Mouse (Mus musculus) E14TG2a.4 (cell line): ENCODE measurements at regions not wholly inside any gene's neighbourhood (a gene's known extent, or its start where the extent isn't known, plus 50 kb on each side); places are given as distances from the start of the nearest gene placed in this dataset.

Experiments
- H3K27me3 ChIP-seq: 2 replicates; pipeline ENCODE4 v1.6.1; 2014; ENCODE audit warnings: low read length, control low read depth; ENCODE audit not compliant: insufficient read depth
- H3K36me3 ChIP-seq: 2 replicates; pipeline ENCODE4 v1.6.1; 2014; ENCODE audit warnings: low read length, control low read depth; ENCODE audit not compliant: insufficient read depth
- H3K4me1 ChIP-seq: replicated peaks from 2 replicates; pipeline ENCODE4 v1.6.1; 2014; ENCODE audit warnings: low read depth, low read length, control low read depth
- H3K4me3 ChIP-seq: replicated peaks from 2 replicates; pipeline ENCODE4 v1.5.1; 2014; ENCODE audit warnings: mild to moderate bottlenecking, low read length
- H3K9me3 ChIP-seq: 2 replicates; pipeline ENCODE4 v1.6.1; 2014; ENCODE audit warnings: low read length, control low read depth
- CTCF ChIP-seq: conservative IDR thresholded peaks from 2 replicates; pipeline ENCODE4 v1.5.1; 2014; ENCODE audit warnings: low read length
- NANOG ChIP-seq: IDR thresholded peaks from 2 replicates; pipeline ENCODE4 v1.6.1; 2014; ENCODE audit warnings: borderline replicate concordance, low read length, mixed read lengths
- POU5F1 ChIP-seq: IDR thresholded peaks from 2 replicates; pipeline ENCODE4 v1.6.1; 2014; ENCODE audit warnings: low read length, borderline replicate concordance

DNA sequence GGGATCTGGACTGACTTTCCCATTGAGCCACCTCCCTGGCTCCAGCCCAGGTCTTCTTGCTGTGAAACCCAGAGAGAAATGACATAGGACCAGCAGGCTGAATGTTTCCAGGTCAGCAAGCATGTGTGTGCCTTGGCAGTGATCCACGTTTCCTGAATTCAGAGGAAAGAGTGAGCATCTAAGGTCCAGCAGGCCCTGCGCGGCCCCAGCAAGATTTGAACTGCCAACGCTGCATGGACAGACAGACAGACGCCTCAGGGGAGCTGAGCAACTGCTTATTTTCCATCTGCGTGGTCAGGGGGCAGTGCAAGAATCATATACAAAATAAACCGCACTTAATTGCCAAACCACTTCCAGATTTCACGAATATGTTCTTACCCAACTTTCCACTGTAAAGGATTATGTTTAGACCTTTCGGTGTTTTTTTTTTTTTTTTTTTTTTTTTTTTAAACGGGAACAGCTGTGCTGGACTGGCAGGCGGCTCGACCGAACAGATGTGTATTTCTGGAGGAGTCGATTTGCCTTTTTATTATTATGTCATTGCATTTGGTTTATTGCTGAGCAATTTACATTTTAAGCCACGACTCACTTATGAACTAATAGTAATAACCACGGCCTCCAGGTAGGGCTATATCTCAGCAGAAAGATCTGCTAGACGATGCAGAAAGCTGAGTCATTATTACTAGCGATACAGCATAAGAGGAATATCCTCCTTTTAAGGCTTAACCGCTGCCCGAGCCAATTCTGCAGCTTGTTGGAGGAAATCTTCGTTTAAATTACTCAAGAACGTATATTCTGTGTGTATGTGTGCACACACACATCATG lies 435.7 kb upstream of the Kazn start:
- Histone ChIP-seq H3K9me3 (no peaks in the 10 kb centered on the region), H3K4me3 (no peak overlapping the region), H3K4me1 (no peaks in the 10 kb centered on the region), H3K27me3 (no peaks in the 10 kb centered on the region), H3K36me3 (no peaks in the 10 kb centered on the region)
- TF ChIP-seq POU5F1 (no peak), NANOG (no peak), CTCF (no peak)

DNA sequence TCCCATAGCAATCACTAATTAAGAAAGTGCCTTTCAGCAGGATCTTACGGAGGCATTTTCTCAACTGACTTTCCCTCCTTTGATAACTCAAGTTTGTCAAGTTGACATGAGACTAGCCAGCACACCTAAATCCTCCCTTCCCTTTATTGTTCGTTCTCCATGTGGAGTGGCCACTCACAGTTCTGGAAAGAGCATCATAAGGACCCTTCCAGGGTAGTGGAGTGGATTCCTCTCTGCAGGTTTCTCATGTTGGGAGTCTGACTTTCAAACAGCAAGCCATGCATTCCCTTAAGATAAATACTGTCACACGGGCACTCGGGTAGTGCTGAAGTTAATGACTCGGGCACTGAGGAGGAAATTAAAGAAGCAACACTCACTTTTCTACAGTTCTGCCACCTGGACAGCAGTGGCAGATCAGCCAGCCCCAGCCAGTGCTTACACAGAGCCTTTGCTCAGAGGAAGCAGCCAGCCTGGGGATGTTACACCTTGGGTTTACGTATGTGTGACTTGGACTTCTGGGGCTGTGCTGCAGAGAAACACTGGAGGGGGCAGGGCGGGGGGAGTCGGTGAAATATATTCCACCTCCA lies 432.8 kb upstream of the Kazn start:
- no peak for TF ChIP-seq NANOG
- no peak for TF ChIP-seq CTCF
- no peak for TF ChIP-seq POU5F1
- Histone ChIP-seq H3K4me3 (no peak overlapping the region), H3K36me3 (no peaks in the 10 kb centered on the region), H3K27me3 (no peaks in the 10 kb centered on the region), H3K9me3 (no peaks in the 10 kb centered on the region), H3K4me1 (no peaks in the 10 kb centered on the region)

DNA sequence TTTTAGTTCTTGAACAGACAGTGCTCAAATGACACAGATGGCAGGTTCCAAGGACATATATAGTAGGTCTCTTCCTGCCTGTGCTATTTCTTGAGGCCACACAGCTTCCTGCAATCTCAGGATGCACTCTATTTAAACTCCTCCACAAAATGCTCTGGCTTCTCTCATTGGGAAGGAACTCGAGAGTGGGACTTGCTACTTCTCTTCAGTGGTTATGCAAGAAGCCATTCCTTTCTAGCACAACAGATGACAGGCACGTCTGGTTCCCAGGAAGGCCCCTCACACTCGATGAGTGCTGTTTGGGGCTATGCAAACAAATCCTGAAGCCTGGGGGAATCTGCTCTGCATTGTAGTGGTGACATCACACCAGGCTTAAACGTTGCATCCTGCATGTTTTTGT lies 425.6 kb upstream of the Kazn start:
- H3K4me1 ChIP-seq: no peaks in the 10 kb centered on the region
- no peaks in the 10 kb centered on the region for H3K27me3 ChIP-seq
- no peaks in the 10 kb centered on the region for H3K36me3 ChIP-seq
- no peak overlapping the region for H3K4me3 ChIP-seq
- TF ChIP-seq CTCF (no peak), NANOG (no peak), POU5F1 (no peak)
- no peaks in the 10 kb centered on the region for H3K9me3 ChIP-seq

DNA sequence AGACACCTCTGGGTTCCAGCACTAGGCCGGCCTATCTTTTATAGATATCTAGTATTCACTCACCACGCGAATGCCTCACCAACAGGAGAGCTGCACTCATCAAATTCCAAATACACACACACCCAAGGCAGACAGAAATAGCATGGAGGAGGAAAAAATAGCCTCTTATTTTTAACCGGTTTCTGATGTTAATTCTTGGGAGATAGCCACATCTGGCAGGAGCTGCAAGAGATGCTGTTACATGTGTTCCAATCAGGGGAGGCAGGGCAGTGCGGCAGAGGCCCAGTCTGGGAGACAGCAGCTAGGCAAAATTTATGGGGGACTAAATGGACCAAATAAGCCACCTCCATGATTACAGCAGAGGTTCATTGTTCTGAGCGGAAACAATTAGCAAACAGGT lies 419.0 kb upstream of the Kazn start:
- Histone ChIP-seq H3K36me3 (no peaks in the 10 kb centered on the region), H3K4me3 (no peak overlapping the region), H3K9me3 (no peaks in the 10 kb centered on the region), H3K27me3 (no peaks in the 10 kb centered on the region), H3K4me1 (no peaks in the 10 kb centered on the region)
- TF ChIP-seq POU5F1: no peak
- TF ChIP-seq CTCF: no peak

DNA sequence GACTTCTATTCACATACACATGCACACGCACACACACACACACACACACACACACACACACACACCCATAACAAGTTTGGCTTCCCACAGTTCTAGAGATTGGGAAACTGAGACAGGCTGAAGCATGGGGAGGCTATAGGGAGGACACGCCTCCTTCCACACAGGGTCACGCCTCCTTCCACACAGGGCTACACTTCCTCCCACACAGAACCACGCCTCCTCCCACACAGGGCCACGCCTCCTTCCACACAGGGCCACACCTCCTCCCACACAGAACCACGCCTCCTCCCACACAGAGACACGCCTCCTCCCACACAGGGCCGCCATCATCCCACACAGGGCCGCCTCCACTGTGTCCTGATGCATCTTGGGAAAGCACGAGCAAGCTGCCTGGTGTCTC lies 401.9 kb upstream of the Kazn start:
- Histone ChIP-seq H3K27me3 (no peaks in the 10 kb centered on the region), H3K9me3 (no peaks in the 10 kb centered on the region), H3K4me1 (0 out of 2 replicates have a peak, but pooled peaks cover 5% of the 10 kb centered on the region), H3K36me3 (no peaks in the 10 kb centered on the region), H3K4me3 (no peak overlapping the region)
- no peak for TF ChIP-seq CTCF
- TF ChIP-seq POU5F1: no peak
- TF ChIP-seq NANOG: no peak

DNA sequence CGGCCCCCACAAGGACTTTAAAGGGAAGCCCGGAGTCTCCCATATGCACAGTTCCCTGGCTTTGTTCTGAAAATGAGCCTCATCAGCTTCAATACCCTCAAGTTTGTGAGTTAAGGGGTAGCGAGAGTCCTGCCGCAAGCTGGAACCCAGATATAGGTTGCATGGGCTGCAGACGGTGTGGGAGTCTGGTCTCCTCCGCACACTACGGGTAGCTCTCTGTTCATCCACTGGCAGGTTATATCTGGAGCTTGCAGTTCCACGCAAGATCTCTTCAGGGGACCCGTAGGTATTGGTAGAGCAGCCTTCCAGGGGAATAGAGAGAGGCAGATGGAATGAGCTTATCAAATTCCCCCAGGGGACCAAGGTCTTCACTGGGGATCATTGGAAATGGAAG lies 400.1 kb upstream of the Kazn start:
- TF ChIP-seq NANOG (no peak), POU5F1 (no peak), CTCF (no peak)
- Histone ChIP-seq H3K4me1 (0 out of 2 replicates have a peak, but pooled peaks cover 5% of the 10 kb centered on the region), H3K9me3 (no peaks in the 10 kb centered on the region), H3K4me3 (no peak overlapping the region), H3K27me3 (no peaks in the 10 kb centered on the region), H3K36me3 (no peaks in the 10 kb centered on the region)

DNA sequence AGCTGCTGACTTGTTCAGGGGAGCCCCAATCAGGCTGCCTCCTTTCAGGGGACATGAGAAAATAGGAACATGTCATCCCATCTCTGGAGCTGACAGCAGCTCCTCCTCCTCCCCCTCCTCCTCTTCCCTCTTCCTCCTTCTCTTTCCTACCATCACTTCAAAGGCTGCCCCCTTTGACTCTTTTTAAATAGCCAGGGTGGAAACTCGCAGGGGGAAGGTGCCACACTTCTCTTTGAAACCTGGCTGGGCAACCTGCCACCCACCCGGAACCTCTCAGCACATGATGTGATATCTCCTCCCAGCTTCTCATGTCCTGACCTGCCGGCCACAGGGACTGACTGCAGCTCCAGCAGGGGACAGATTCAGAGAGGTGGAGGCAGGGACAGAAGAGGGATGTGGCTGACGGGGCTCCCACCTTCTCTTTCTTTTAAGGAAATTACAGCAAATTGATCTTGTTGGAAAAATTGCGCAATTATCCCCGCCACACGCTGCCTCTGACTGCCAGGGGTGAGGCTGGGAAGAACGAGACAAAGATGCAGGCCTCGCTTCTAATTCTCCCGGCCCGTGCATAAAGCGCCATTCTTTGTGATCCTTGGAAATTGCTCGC lies 399.6 kb upstream of the Kazn start:
- no peak overlapping the region for H3K4me3 ChIP-seq
- TF ChIP-seq NANOG (no peak), CTCF (no peak)
- H3K36me3 ChIP-seq: no peaks in the 10 kb centered on the region
- H3K27me3 ChIP-seq: no peaks in the 10 kb centered on the region
- H3K9me3 ChIP-seq: no peaks in the 10 kb centered on the region
- H3K4me1 ChIP-seq: 0 out of 2 replicates have a peak, but pooled peaks cover 5% of the 10 kb centered on the region

DNA sequence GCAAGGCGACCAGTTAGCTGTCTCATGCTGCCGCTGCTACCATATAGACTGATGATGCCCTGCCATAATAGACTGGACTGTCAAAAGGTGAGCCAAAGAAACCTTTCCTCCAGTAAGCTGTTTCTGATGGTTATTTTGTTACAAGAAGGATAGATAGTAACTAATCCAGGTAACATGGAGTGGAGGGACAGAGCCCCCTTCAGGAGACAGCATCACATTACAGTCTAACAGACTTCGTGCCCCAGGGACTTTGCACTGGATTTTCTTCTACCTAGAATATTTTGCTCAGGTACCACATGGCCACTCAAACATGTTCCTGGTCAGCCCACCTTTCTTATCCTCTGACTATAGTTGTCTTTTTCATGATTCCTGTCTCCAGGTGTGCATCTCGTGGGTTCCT lies 398.9 kb upstream of the Kazn start:
- no peak overlapping the region for H3K4me3 ChIP-seq
- H3K9me3 ChIP-seq: no peaks in the 10 kb centered on the region
- 0 out of 2 replicates have a peak, but pooled peaks cover 5% of the 10 kb centered on the region for H3K4me1 ChIP-seq
- no peaks in the 10 kb centered on the region for H3K27me3 ChIP-seq
- no peaks in the 10 kb centered on the region for H3K36me3 ChIP-seq
- TF ChIP-seq CTCF: peak; percentile 43
- no peak for TF ChIP-seq POU5F1
- TF ChIP-seq NANOG: no peak

DNA sequence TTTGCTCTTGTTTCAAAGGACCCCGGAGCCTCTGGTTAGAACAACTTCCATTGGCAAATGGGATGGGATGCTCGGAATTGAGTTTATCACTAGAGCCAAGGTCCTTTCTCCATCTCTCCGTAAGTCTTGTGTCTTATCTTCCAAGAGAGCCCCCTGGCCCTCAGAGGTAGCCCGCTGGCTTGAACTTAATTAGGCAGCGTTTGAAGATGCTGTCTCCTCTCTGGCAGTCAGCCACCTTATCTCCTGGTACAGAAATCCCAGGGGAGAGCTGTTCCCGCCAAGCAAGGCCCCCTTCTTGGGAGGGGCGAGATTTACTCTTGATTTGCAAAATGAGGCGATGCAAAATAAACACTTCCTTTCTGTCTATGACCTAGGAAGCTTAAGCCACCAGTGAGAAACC lies 395.2 kb upstream of the Kazn start:
- Histone ChIP-seq H3K4me3 (no peak overlapping the region), H3K4me1 (no peaks in the 10 kb centered on the region), H3K9me3 (no peaks in the 10 kb centered on the region), H3K27me3 (0 out of 2 replicates have a peak, but pooled peaks cover 4% of the 10 kb centered on the region), H3K36me3 (no peaks in the 10 kb centered on the region)
- TF ChIP-seq NANOG (no peak), POU5F1 (no peak), CTCF (no peak)
